Mouse (Mus musculus): ENCODE results near the gene Topaz1.

The Topaz1 gene

GRCm38 (mm10) chr9:122747060-122747459 lies at the start of gene Topaz1:
Topaz1 (plus strand) TSS chr9:122747346.
- no peak for DNase-seq (ENCODE audit: low read depth, low spot score)

DNA sequence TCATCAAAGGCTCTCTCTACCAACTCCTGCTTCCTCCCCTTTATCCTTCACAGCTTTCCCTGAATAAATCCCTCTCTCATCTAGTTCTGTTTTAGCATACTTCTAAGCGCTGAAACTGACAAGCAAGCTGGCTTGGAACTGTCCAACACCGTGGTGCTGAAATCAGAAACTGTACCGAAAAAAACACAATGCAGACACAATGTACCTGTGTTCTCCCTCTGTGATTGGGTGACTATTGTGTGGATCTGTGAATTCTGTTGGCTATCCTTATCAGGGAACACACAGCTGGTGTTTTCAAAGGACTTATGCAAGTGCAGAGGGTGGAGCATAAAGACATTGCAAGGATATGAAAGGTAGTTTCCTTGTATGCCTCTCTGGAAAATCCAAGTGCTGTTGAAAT lies 45.3 kb upstream of the Topaz1 start:
- DNase-seq (ENCODE audit: low read depth, low spot score) = peak; percentile 73

GRCm38 (mm10) chr9:122713836-122714235 lies 33.3 kb upstream of the Topaz1 start:
- DNase-seq (ENCODE audit: low read depth, low spot score) = no peak

DNA sequence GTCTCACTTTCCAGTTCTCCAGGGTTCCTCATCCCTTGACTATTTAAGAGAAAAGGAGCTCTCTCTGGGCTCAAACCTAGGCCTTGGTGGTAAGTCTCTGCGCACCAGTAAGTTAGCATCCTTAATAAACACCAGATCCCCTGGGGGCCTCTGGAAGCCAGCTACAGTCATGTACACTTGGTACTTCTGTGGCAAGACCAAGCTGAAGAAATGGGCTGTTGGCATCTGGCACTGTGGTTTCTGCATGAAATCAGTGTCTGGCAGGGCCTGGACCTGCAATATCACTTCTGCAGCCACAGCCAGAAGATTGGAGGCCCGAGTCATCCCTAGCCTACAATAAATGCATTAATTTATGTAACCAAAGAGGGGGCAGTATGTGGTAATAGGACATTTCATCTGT lies 32.1 kb upstream of the Topaz1 start:
- no peak for DNase-seq (ENCODE audit: low read depth, low spot score)

DNA sequence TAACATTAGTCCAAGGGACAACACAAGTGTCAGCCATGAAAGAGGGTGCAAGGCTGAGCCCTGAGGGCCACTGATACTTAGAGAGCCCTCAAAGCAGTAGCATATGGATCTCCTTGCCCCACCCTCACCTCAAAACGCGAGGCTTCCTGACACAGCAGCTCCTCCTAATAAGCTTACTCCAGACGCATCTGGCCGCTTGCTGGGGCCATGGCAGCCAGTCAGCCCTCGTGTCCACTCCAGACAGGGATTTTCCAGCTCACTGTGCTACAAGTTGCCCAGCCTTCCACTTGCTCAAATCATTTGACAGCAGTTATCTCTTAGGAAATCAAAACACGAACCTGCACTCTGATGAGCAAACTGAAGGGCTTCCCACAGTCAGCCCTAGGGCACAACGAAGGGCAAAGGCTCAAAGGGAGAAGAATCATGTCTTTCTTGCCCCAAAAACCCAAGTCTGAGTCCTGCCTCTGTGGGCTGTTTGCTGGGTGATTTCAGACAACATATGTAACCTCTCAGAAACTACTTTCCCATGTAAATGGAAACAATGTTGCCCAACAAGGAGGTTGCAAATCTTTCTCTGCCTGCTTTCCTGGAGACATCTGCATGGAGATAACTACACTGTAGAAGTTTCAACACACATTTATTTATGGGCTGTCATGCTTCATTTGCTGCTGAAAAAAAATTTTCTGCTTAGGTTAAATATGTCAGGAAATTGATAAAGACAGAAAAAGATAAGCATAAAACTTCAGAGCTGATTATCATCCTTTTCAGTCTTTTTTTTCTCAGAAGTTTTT lies 30.8 kb upstream of the Topaz1 start:
- DNase-seq (ENCODE audit: low read depth, low spot score) = no peak

DNA sequence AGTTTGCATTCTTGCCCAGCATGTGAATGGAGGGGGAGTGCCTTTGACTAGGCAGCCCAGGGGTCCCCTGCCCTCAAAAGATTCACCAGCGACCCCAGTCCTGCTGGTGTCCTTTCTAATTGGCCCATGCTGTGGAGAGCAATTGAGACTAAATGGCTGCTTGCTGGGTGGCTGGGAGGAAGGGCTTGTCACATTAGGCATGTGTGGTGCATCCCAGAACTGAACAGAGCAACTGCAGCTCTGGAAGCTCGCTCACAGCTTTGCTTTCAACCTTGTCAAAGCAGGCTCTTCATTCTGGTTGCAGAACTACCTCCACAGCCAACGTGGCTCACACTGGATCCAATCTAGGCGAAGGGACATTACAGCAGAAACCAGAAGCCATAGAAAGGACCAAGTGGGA lies 24.9 kb upstream of the Topaz1 start:
- no peak for DNase-seq (ENCODE audit: low read depth, low spot score)

- no peak for DNase-seq (ENCODE audit: low read depth, low spot score)
Observed at GRCm38 (mm10) chr9:122725046-122725765, 21.9 kb upstream of the Topaz1 start.

DNA sequence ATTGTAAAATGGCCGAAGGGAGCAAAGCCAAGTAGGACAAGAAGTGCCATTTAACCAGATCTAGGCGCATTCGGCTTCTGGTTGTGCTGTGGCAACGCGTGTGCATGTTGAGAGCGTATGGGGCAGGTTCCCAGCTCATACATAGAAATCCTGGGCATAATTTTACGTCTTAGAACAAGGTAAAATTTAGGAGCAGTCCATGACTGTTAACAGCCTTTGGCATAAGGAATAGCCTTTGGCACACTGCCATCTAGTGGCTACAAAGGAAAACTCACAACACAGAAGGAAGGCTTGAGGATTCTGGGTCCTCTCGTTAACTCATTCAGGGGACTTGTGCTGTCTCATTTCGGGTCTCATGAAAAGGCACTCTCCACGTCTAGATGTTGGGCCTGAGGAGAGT lies 17.6 kb upstream of the Topaz1 start:
- DNase-seq (ENCODE audit: low read depth, low spot score) = peak; percentile 74

DNA sequence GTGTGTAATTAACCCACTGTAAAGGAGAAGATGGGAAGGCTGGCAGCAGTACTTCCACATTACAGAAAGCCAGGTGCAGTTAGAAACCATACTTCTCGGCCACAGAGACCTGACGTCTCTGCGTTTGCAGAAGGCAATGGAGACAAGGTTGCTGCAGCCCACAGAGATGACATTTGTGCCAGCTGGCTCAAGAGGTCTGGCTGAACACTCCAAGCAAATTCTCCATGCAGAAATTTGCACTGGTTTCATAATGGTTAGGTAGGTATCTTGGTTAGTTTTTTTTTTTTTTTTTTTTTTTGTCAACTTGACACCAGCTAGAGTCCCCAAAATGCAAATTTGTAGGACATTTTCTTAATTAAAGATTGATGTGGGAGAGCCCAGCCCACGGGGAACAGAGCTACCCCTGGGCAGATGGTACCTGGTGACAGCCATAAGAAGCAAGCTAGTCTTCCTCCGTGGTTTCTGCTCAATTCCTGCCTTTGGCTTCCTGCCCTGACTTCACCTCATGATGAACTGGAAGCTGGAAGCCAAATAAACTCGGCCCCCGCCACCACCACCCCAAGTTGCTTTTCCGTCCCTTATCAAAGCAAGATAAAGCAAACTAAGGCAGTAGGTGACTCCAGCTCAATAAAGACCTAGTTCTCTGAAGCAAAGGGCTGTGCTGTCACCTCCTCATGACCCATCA lies 14.9 kb upstream of the Topaz1 start:
- no peak for DNase-seq (ENCODE audit: low read depth, low spot score)

GRCm38 (mm10) chr9:122733222-122733621 lies 13.9 kb upstream of the Topaz1 start:
- no peak for DNase-seq (ENCODE audit: low read depth, low spot score)

DNA sequence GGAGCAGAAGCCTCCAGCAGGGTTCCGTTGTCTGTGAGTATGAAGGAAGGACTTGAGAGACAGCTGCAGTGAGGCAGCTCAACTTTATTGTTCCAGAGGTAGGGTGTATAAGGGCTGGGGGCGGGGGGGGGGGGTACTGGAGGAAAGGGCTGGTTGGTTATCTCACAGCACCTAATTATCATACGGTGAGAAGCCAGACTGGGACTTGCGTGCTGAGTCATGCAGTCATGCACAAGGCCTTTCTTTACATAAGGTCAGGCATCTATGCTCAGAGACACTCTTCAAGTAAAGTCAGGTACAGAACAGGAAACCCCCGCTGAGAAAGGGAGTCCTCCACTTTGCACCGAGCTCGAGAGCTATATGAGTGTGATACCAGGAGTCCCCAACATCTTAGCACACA lies 12.2 kb upstream of the Topaz1 start:
- no peak for DNase-seq (ENCODE audit: low read depth, low spot score)

GRCm38 (mm10) chr9:122736001-122736400 lies 11.1 kb upstream of the Topaz1 start:
- DNase-seq (ENCODE audit: low read depth, low spot score) = no peak

DNA sequence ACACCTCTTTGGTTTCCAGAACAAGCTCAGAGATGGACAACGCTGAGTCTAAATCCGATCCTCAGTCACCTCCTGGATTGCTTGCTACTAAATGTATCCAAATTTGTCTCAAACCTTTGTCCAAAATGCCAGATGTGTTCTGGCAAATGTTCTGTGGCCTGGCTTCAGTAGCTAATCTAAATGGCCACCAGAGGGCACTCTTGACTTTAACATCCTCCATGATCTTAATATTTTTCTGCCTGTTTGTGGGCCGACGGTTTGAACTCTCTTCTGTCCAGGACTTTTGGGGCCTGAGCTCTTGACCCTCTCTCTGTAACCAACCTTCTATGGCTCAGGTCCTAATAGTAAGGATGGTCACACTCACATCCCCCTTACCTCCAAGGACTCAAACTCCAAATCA lies 10.4 kb upstream of the Topaz1 start:
- peak; percentile 72 for DNase-seq (ENCODE audit: low read depth, low spot score)

DNA sequence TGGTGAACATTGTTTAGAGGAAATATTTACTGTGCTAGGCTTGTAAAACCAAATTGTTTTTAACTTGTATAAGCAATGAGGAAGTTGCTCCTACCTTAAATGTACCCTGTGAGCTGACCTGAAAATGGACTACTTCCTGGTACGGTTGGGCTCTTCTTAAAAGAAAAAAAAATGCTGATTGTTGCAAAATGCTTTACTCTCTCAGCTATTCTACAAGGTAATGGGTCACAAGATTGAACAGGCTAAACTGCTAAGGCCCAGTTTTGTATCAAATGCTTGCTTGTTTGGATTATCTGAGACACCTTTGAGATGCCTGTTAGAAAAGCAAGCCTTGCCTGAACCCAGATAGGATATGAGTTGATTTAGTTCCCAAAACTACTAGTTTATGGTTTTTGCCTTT lies 1.3 kb upstream of the Topaz1 start:
- no peak for DNase-seq (ENCODE audit: low read depth, low spot score)

GRCm38 (mm10) chr9:122757614-122758013 lies 10.5 kb downstream of the Topaz1 start:
- no peak for DNase-seq (ENCODE audit: low read depth, low spot score)

- no peak for DNase-seq (ENCODE audit: low read depth, low spot score)
Observed at GRCm38 (mm10) chr9:122760111-122760510, 13.0 kb downstream of the Topaz1 start.

- DNase-seq (ENCODE audit: low read depth, low spot score) = no peak
Observed at GRCm38 (mm10) chr9:122785231-122785630, 38.1 kb downstream of the Topaz1 start.

GRCm38 (mm10) chr9:122786534-122786933 lies 39.4 kb downstream of the Topaz1 start:
- no peak for DNase-seq (ENCODE audit: low read depth, low spot score)

DNA sequence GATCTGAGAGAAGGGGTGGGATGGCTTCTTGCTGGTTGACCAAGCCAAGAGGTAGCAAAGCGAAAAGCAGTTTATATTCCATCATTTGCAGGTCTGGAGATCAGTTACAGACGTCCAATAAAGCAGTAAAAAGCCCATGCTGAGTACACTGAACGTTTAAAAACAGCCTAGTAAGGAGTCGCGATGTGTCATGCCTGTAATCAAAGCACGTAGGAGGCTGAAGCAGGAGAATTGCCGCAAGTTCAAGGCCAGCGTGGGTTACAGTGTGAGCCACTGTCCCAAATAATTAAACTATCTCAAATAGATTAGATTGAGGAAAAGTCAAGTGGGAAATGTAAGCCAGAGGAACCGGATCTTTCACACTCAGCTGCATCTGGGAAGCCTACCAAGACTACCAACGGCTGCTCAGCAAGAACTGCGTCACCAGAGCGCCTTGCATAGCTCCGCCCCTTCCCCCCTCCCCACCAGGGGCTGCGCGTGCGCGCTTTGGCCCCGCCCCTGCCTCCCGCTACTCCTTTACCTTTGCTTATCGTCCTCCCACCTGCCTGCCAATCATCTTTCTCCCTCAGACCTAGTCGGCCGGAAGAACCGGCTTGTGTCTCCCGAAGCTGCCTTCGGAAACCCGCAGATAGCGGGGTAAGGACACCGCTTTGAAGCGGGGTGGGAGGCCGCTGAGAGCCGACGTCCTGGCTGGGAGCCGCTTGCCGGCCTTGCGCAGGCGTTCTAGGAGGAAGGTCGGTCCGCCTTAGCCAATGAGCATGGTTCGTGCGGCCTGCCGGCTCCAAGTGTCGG lies 58.1 kb downstream of the Topaz1 start, which contains the start of gene Tcaim:
Gene Tcaim, plus strand, starts transcription at position 487 of the 792 bp plus-strand sequence.
- peak; percentile 90 for DNase-seq (ENCODE audit: low read depth, low spot score)

GRCm38 (mm10) chr9:122805845-122806341 lies 58.7 kb downstream of the Topaz1 start:
- no peak for DNase-seq (ENCODE audit: low read depth, low spot score)

GRCm38 (mm10) chr9:122807186-122807585 lies 60.0 kb downstream of the Topaz1 start:
- no peak for DNase-seq (ENCODE audit: low read depth, low spot score)

Data from forelimb bud, embryonic 11.5 days (tissue).